Mouse (Mus musculus) heart, embryonic 15.5 days (tissue): ENCODE measurements at regions not wholly inside any gene's neighbourhood (a gene's known extent, or its start where the extent isn't known, plus 50 kb on each side); places are given as distances from the start of the nearest gene placed in this dataset. TPM values are rescaled to one million over a fixed set of nuclear protein-coding genes. Genes with fewer than 3 reads are reported as not detected.

ENCODE experiments used
- ATAC-seq: fragments of 200-750 bp; cut with Nextera tagmentation; replicated peaks from 2 replicates; pipeline ENCODE4 v1.8.0; 2017; ENCODE audit warnings: low read depth, moderate TSS enrichment; ENCODE audit not compliant: insufficient number of reproducible peaks, insufficient read depth, low FRiP score
- H3K27ac ChIP-seq: fragments of 300-500 bp; sonication (generic); 2 replicates; pipeline ENCODE4 v1.5.1; 2015; ENCODE audit warnings: mild to moderate bottlenecking, inconsistent platforms
- H3K27me3 ChIP-seq: fragments of 300-500 bp; sonication (generic); 2 replicates; pipeline ENCODE4 v1.6.1; 2015; ENCODE audit warnings: inconsistent platforms
- H3K36me3 ChIP-seq: fragments of 300-500 bp; sonication (generic); 2 replicates; pipeline ENCODE4 v1.6.1; 2015; ENCODE audit warnings: mild to moderate bottlenecking, inconsistent platforms
- H3K4me1 ChIP-seq: fragments of 300-500 bp; sonication (generic); replicated peaks from 2 replicates; pipeline ENCODE4 v1.6.1; 2015; ENCODE audit warnings: inconsistent platforms
- H3K4me2 ChIP-seq: fragments of 300-500 bp; sonication (generic); 2 replicates; pipeline ENCODE4 v1.6.1; 2015; ENCODE audit warnings: inconsistent platforms, mild to moderate bottlenecking, moderate library complexity
- H3K4me3 ChIP-seq: fragments of 300-500 bp; sonication (generic); 2 replicates; pipeline ENCODE4 v1.5.1; 2015; ENCODE audit warnings: mild to moderate bottlenecking, inconsistent platforms
- H3K9ac ChIP-seq: fragments of 300-500 bp; sonication (generic); 2 replicates; pipeline ENCODE4 v1.6.1; 2015; ENCODE audit warnings: mild to moderate bottlenecking, inconsistent platforms
- H3K9me3 ChIP-seq: fragments of 300-500 bp; sonication (generic); replicated peaks from 2 replicates; pipeline ENCODE4 v1.6.1; 2016; ENCODE audit warnings: inconsistent platforms
- WGBS: fragments of 180-500 bp; shearing (Covaris S2); methylation state at CpG from one replicate; pipeline ENCODE4 v1.1.7; 2015; ENCODE audit warnings: mixed read lengths; 5-methylcytosine and 5-hydroxymethylcytosine counted together
- microRNA-seq: library from miRNA; unstranded; fragments of <30 nt; microRNA quantifications from one replicate; pipeline ENCODE4, GENCODE M21; 2016

DNA sequence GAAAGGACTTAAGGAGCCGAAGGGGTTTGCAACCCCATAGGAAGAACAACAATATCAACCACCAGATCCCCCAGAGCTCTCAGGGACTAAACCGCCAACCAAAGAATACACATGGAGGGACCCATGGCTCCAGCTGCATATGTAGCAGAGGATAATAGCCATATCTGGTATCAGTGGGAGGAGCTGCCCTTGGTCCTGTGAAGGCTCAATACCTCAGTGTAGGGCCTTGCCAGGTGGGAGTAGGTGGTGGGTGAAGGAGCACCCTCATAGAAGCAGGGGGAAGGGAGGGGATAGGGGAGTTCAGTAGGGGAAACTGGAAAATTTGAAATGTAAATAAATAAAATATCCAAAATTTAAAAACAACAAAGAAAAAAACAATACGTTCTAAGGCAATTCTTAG, 128.7 kb upstream of the Slc24a2 start:
- ATAC-seq = no peak
- 71% methylated on average over 3 of the region's 3 CpGs for WGBS
- Histone ChIP-seq H3K4me1 (no peaks in the 10 kb centered on the region), H3K9me3 (no peaks in the 10 kb centered on the region), H3K4me3 (no peak overlapping the region), H3K36me3 (no peaks in the 10 kb centered on the region), H3K27ac (no peak overlapping the region), H3K9ac (no peak overlapping the region), H3K4me2 (no peak overlapping the region), H3K27me3 (no peaks in the 10 kb centered on the region)

DNA sequence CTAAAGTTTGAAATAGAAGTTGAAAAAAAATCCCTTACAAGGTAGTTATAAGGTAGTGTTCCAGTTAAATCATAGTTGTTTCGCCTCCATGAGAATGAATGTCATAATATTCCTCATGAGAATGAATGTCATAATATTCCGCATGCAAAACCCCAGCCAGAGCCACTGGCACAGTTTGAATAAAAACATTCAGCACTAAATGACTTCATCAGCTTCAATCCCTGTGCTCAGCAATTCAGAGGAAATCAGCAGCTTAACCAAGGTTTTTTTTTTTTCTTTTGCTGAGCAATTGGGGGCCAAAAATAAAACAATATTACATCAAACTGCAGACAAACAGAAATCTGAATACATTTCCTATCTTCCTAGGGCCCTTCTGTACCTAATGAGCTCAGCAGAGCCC, 102.7 kb upstream of the Slc24a2 start:
- H3K9me3 ChIP-seq = no peaks in the 10 kb centered on the region
- H3K4me2 ChIP-seq = no peak overlapping the region
- no peak overlapping the region for H3K4me3 ChIP-seq
- no peak for ATAC-seq
- H3K36me3 ChIP-seq = no peaks in the 10 kb centered on the region
- WGBS = 72% methylated on average over 2 of the region's 2 CpGs
- H3K4me1 ChIP-seq = no peaks in the 10 kb centered on the region
- H3K27ac ChIP-seq = no peak overlapping the region
- H3K27me3 ChIP-seq = no peaks in the 10 kb centered on the region
- no peak overlapping the region for H3K9ac ChIP-seq

DNA sequence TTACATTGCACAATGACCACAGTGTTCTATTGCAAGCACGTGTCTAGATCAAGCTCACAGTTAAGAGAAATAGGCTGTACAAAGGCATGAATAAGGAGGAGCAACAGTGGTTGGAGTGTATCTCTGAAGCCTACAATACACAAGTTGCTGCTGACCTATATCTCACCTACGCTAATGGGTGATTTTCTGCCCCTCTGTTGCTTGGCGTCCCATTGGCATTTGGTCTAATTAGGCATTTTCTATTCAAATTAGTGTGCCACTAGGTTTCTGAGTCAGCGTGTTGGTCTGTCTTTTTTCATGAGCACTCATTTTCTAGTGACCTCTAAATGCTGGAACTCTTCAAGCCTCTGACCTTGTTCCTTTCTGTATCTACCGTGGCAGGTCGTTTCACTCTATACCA, 98.9 kb upstream of the Slc24a2 start:
- H3K4me3 ChIP-seq = no peak overlapping the region
- H3K27ac ChIP-seq = no peak overlapping the region
- H3K4me2 ChIP-seq = no peak overlapping the region
- no peaks in the 10 kb centered on the region for H3K27me3 ChIP-seq
- no peak for ATAC-seq
- no peaks in the 10 kb centered on the region for H3K4me1 ChIP-seq
- 40% methylated on average over 6 of the region's 6 CpGs for WGBS
- no peak overlapping the region for H3K9ac ChIP-seq
- no peaks in the 10 kb centered on the region for H3K9me3 ChIP-seq
- no peaks in the 10 kb centered on the region for H3K36me3 ChIP-seq

DNA sequence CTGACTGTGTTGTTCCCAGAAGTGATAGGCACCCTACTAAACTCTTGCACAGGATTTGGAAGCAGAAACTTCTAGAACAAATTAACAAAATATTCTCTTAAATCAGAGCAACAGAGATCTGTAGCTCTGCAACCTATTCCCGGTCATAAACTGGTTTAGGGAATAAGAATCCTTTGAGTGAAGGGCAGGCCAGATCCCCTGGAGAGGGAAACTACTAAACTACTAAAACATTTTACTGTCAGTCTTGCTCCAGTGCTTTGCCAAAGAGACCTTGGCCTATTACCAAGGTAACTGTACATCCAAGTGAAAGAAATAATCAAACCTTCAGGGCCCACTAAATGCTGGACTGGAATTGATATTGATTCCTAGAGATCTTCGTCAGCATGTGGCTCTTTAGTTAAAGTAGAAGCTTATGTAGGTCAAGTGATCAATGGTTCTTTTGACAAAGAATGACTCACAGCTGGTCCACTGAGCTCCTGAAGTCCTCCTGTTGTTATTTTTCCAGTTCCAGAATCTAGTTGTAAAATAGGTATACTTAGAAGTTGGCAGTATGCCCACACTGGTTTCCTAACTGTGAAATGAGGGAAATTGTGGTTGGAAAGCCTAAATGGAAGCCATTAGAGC, 91.6 kb upstream of the Slc24a2 start:
- Histone ChIP-seq H3K4me3 (no peak overlapping the region), H3K9ac (no peak overlapping the region), H3K4me1 (no peaks in the 10 kb centered on the region), H3K27ac (no peak overlapping the region), H3K9me3 (no peaks in the 10 kb centered on the region), H3K36me3 (no peaks in the 10 kb centered on the region), H3K27me3 (no peaks in the 10 kb centered on the region), H3K4me2 (no peak overlapping the region)
- no peak for ATAC-seq
- 73% methylated on average over 2 of the region's 2 CpGs for WGBS

DNA sequence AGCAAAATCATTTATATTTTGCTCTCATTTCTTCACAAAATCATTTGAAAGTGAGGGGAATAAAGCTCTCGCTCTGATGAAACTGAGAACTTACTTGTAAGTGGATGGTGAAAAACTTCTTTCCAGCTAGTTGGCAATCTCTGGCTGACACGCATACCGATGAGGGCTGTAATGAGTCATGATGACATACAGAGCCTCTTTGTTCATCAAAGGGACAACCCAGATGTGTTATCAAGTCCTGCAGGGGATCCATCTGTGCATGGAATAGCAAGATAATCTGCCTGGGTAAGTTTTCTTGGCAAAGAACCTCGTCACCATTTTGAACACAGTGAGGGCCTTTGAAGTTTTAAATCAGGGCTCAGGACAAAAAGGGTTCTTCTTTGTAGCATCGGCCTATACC, 67.9 kb upstream of the Slc24a2 start:
- Histone ChIP-seq H3K27ac (no peak overlapping the region), H3K4me1 (no peaks in the 10 kb centered on the region), H3K9ac (no peak overlapping the region), H3K4me2 (no peak overlapping the region), H3K4me3 (no peak overlapping the region), H3K36me3 (no peaks in the 10 kb centered on the region), H3K27me3 (no peaks in the 10 kb centered on the region), H3K9me3 (no peaks in the 10 kb centered on the region)
- WGBS = 45% methylated on average over 5 of the region's 5 CpGs
- ATAC-seq = no peak

DNA sequence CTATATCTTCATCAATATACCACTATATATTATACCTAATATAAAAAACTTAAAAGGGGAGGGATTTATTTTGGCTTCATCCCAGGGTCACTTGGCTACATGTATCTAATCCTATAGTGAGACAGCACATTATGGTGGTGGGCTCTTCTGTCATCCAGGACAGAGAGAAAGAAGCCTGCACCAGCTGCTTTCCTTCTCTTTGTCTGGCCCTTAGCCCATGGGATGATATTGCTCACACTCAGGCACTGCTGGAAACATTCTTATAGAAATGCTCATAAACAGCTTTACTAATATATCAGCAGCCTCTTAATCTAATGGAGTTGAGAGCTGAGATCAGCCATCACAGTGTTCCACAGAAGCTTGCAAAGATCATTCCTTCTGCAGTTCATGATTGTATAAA, 64.3 kb upstream of the Slc24a2 start:
- no peak overlapping the region for H3K4me3 ChIP-seq
- H3K27ac ChIP-seq = no peak overlapping the region
- no peak overlapping the region for H3K4me2 ChIP-seq
- H3K27me3 ChIP-seq = no peaks in the 10 kb centered on the region
- H3K9me3 ChIP-seq = no peaks in the 10 kb centered on the region
- H3K36me3 ChIP-seq = no peaks in the 10 kb centered on the region
- H3K9ac ChIP-seq = no peak overlapping the region
- H3K4me1 ChIP-seq = no peaks in the 10 kb centered on the region
- ATAC-seq = no peak

Small RNA genes in the stretch of these regions (microRNA-seq; reads per million reads assigned to microRNA genes)
- not detected for gene Gm23154
